In the genomic region with DNA sequence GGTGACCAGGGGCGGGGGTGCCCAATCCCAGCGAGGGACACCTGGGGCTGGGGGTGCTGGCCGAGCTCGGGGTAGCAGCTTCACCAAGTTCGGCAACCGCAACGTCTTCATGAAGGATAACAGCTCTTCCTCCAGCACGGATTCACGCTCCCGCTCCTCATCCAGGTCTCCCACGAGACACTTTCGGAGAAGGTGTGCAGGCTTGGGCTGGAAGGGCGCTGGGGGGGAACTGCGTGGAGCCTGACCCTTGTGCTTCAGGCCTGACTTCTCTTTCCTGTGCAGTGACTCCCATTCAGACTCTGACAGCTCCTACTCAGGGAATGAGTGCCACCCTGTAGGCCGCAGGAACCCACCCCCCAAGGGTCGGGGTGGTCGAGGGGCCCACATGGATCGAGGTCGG, we compare ENCODE assay signal across 6 mouse cellular contexts. TPM values are rescaled to one million over a fixed set of nuclear protein-coding genes. Genes with fewer than 3 reads are reported as not detected.
"Had no signal": no experiment of that assay in that cellular context is flagged by ENCODE, and none has a peak within 500 bp of the region (broad histone marks: within the 10 kb centered on the region; RNA-seq: fewer than 3 reads in every experiment).

No protein-coding gene starts in this region.

- DNase-seq: kidney, postnatal 10 days; kidney, postnatal 4 days; lung, postnatal 36 days; right cerebral cortex, postnatal 14 days; thymus, postnatal 4 days had no signal

RNA-seq across cellular contexts. Expression of a gene that starts 21.2 kb away (rescaled TPM):
- total RNA-seq: megakaryocyte progenitor cell, adult 5-6 weeks had no signal
